Mouse (Mus musculus): ENCODE measurements at regions not wholly inside any gene's neighbourhood (a gene's known extent, or its start where the extent isn't known, plus 50 kb on each side); places are given as distances from the start of the nearest gene placed in this dataset.
"Not testable (repeated sequence)": the region's sequence is repeated elsewhere in the genome, so short reads cannot be mapped to it uniquely, and the experiment has no call there.

DNA sequence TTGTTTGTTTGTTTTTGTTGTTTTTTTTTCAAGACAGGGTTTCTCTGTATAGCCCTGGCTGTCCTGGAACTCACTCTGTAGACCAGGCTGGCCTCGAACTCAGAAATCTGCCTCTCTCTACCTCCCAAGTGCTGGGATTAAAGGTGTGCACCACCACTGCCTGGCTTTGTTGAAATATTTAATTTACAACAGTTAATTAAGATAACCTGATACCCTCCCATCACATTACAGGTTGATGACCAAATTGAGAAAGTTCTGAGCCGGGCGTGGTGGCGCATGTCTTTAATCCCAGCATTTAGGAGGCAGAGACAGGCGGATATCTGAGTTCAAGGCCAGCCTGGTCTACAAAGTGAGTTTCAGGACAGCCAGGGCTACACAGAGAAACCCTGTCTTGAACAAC is 81.5 kb upstream of the Otx2 start:
- ATAC-seq (replicated peaks; ENCODE audit: poor library complexity), result not testable (repeated sequence)

DNA sequence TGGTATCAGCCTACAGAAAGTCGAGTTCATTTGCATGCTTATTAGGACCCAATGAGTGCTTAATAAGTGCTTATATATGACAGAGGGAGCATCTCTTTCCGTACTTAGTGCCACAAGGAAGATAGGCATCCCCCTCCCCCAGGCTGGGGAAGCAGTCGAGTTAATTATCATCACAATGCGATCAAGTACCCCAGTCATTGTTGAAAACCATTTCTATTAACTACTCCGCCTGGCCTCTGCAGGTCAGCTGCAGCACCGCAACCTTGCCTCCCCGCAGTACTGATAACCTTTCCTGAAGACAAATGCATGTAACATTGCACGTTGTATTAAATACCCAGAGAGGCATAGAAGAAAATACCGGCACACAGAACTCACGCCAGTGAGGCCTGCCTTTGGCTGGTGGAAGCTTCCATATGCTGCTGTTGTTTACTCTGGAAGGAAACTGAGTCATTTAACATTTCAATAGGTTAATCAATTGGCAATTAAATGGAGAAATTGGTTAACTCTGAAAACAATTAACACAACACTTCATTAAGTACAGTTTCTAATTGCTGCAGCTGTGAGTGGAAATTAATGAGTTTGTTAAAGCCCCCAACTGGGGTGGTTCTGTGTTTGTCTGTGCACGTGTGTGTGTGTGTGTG is 80.6 kb upstream of the Otx2 start:
- ATAC-seq (replicated peaks; ENCODE audit: poor library complexity), result no peak

DNA sequence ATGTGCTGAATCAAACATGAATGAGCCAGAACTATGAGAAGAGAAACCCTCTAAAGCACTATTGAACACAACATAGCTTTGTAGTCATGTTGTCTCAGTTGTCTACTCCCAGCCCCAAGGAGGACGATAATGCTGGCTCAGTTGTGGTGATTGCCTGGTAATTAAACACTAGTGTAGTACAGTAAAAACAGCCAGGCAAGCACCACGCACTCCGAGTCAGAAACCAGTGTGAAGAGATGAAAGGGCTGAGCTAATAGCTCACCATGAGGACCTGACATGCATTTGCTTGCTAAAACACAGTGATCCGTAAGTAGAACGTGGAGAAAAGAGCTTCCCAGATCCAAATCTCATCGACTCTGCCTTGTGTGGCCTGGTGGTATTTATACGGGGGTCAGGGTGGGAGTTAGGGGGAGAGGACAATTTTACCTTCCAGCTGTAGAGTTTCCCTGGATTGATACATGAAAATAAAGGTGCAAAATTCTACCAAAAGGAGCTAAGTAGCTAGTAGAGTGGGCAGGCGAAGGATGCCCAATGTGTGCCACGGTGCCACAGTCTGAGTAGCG is 80.0 kb upstream of the Otx2 start:
- ATAC-seq (replicated peaks; ENCODE audit: poor library complexity), result no peak

DNA sequence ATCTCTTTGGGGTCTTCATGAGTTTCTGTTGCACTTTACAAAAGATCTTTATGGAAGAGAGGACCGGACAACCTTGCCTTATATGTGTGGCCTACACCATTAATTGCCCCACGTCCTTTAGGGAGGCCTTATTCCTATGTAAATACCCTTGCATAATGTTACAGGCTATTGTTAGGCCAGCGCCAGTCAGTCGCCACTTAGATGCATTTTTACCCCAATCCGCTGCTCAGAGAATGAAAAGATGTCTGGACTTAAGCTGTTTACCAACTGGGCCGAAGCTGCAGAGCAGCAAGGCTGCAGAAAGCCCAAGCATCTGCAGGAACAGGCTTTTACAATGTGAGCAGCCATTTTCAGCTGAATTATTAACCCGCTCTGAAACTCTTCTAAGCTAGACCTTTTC is 79.5 kb upstream of the Otx2 start:
- ATAC-seq (replicated peaks; ENCODE audit: poor library complexity), result no peak

DNA sequence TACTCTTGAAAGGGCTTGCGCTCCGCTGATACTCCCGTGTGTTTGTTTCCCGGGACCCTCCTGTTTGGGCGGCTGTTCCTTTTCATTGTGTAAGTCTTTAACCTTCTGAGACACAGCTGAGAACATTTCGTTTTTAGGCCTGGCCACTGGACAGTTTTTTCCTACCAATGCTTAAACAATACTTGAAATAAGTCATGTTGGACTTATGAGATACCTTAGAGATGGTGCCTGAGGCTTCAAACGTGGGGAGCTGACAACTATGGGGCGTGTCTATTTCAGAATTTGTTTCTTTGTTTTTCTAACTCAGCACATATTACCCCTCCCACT is 78.9 kb upstream of the Otx2 start:
- ATAC-seq (replicated peaks; ENCODE audit: poor library complexity), result no peak

DNA sequence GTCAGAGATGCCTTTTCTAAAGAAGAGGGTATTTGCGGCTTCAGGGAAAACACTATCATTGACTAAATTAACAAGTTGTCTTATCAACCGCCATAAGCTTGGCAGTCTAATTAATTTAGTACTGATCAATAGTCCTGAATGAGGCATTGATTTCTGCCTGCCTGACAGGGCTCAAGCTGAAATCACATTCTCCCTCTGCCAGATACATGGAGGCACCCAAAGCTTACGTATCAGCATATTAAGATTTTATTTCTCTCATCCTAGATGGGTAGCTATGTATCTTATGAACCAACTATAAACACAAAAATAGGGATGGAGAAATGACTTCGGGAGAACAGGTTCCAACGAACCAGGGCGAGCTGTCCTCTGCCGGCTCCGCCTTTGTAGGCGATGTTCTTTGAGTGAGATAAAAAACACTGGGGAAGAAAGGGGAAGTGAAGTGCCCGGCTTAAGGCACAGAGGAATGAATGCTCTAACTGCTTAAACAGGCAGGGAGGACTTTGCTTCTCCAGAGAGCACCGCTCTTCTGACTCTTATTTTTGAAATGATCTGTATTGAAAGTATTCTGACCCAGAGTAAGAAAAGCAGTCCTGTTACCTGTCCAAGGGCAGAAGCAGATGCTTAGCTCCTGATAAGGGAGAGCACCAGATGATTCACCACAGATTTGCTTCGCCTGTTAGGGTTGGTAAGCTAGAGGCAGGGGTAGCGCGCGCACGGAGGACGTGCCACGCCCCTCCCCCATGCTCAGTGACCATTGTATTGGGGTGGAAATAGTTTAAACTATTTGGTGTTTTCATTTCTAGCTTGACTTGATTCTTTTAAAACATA is 78.3 kb upstream of the Otx2 start:
- ATAC-seq (replicated peaks; ENCODE audit: poor library complexity), result peak; percentile 42; the same call in 1 of the 2 replicates

DNA sequence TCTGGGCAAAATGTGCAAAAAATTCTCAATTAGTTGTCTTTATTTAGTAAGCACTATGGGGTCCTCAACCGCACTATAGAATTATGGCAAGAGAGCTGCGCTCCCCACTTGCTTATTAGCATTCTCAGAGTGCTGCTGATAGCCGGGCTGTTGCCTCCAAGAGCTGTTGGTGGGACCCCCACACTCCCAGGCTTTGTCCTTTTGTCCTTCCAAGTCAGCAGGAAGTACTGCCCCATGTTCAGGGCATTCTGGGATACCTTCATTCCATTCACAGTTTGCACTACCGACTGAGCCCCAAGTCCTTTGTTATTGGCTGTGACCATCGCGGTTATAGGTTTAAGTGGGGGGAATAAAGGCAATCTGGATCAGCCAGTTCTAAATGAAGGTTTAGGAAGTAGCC is 77.4 kb upstream of the Otx2 start:
- no peak for ATAC-seq (replicated peaks; ENCODE audit: poor library complexity)

DNA sequence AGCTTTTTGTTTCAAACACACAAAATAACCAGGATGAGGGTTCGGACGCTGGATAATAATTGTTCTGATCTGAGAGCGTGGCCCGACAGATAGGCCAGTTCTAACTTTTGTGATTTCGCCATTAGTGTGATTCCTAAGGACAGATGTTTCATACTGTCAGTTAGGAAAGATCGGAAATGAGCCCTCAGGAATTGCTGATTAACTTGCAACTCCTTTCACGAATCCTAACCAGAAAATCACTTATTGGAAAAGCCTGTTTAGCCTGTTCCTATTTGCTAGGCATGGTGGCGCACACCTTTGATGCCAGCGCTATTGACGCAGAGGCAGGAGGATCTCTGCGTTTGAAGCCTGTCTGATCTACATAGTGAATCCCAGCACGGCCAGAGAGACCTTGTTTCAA is 75.4 kb upstream of the Otx2 start:
- ATAC-seq (replicated peaks; ENCODE audit: poor library complexity), result no peak

DNA sequence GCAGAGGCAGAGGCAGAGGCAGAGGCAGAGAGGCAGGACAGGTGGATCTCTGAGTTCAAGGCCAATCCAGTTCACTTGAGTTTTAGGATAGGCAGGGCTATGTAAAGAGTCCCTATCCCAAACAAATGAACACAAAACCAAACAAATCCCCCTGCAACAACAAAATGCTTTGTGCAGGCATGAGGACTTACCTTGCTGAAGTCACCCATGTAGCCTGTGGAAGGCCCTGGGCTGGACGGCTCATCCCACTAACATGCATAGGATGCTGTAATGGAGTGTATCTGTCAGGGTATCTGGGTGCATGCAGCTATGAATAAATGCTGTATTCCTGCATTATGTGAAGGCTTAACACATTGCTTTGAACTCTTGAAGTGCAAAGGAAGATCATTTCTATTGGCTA is 74.3 kb upstream of the Otx2 start:
- no peak for ATAC-seq (replicated peaks; ENCODE audit: poor library complexity)

DNA sequence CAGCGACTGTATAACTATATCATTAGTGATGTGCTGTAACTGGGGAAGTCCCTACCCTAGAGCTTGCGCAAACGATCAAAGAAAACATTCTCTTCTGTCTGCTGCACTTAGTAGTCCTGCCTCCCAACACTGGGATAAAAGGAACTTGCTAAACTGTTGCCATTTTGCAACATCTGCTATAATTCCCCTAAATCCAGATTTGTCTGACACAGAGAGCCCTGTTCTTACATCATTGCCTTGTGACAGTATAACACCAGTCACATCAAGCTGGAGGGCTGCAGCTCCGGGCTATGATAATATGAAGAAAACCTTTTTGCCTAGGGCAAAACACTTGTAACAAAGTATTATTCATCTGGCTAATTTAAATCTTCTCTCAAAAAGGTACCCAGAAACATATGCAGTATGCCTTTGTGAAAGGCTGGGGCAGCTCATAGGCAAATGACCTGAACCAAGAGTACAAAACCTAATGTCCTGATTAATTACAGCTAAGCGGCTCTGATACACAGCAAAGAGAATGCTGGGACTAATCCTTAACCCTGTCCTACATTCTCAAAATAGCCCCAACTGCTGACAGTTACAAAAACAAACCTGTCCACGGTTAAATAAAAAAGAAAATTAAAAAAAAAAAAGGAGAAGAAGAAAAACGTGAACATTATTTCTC is 67.5 kb upstream of the Otx2 start:
- ATAC-seq (replicated peaks; ENCODE audit: poor library complexity), result peak; percentile 14; the same call in 1 of the 2 replicates

DNA sequence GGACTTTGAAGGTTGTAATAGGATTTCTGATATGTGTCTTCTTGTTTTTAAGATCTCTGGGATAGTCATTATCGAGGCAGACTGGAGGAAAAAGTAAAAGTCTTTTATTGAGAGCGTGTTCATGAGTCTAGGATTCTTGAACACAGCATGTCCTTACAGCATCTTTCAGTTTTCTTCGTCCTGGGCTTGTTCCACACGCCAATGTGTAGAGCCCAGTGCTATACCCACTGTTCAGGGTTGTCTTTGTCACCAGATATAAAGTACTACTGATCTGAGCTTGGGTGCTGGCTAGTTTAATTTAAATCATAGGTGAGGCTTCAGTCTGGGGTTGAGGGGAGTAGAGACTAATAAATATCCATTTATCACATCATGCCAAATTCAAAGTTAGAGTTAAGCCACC is 65.5 kb upstream of the Otx2 start:
- ATAC-seq (replicated peaks; ENCODE audit: poor library complexity), result no peak

DNA sequence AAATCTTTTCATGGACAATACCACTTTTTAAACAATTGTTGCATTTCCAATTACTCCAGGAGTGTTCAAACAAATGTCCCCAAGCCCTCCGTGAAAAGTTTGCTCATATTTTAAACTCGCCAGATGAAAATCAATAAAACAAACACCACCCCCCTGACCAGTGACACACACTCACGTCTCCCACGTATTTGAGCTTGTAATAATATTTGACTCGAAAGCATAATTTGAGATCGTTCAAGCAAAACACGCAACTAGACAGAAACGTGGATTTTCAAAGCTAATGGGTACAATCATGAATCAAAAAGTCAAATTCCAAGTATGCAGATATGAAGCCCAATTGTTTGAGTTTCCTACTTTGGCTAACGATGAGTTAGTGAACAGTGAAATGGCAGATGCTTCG is 65.0 kb upstream of the Otx2 start:
- no peak for ATAC-seq (replicated peaks; ENCODE audit: poor library complexity)

DNA sequence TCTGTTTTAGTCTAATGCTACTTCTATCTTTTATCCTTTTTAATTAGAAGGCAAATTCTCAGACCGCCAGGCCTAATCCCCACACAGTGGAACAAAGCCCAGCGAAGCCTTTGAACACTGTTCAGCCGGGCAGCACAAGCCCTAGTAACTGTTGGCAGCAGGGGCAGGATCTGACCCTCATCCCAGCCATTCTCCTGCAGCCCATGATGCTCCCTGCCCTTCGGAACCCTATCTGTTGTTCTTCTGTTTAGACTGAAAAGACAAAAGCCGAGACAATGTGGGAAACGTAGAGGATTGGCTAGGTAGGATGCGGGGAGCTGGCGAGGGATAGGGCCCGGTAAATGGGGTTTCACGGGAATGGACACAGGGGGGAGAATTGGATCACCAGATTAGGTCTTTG is 64.6 kb upstream of the Otx2 start:
- ATAC-seq (replicated peaks; ENCODE audit: poor library complexity), result no peak

DNA sequence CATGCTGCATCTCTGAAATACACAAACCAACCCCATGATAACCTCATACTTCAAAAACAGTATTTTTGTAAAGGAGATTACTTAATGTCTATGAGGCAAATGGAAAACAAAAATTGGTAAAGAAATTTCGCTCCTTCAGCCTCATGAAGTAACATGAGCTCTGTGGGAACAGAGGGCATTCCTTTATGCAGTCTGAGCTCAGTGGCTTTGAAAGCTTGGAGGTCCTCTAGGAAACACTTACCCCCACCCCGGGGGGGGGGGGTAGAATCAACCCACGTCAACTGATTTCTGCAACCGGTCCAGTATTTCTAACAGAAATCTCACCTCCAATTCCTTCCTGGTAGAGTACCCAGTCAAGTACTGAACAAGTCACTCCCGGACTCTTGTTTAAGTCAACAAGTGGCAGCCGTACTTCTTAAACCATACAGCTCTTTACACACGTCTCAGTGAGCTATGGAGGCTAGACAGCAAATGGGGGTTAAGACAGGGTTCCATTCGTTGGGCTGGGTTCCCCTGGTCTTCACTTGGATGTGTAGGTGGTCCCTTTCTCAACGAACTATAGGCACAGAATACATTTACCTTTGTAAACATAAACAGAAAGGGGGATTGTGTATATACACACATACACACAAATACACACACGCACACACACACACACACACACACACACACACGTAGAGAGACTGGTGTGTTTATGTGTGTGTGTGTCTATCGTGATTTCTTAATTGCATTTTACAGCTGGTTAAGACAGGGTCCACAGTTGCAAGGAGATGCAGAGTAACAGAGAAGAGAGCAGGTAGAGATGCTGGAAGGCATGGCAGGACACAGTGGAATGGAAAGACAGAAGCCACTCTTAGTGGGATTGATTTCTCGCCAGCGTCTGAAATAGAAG is 63.6 kb upstream of the Otx2 start:
- ATAC-seq (replicated peaks; ENCODE audit: poor library complexity), result no peak

DNA sequence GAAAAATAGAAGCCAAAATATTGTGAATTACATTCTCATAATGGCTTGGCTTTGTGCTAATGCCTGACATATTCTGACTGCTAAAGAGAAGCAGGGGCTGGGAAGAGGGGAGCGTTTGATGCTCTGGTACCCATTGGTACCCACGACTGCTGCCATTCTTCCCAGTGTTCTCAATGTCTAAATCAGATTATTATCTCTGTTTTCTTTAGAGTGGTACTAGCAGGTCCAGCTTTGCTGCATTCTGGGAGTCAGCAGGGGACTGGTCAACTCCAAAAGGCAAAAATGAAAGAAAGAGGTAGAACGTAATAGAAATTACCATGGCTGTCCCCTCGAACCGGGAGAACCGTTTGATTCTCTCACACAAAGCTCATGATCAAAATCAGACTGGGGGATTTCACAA is 62.6 kb upstream of the Otx2 start:
- ATAC-seq (replicated peaks; ENCODE audit: poor library complexity), result no peak

DNA sequence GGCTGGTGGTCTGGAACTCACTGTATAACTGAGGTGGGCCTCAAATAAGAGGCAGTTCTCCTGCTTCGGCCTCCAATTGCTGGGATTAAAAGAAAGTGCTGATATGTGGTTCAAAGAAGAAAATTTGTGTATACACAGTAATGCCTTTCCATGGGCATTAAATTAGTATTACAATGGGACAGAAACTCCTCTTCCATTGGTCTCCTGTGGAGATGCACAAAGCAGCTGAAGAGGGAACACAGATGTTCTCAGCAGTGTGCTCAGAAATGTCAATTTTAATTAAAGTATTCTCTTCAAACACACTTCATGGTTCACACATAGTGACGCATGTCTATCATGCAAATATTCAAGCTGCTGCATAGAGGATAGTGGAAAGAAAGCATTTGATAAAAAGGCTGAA is 56.4 kb upstream of the Otx2 start:
- no peak for ATAC-seq (replicated peaks; ENCODE audit: poor library complexity)
